ENCODE assay signal across 22 mouse cellular contexts in genomic region chr5:90645579-90645978, GRCm38 (mm10). TPM values are rescaled to one million over a fixed set of nuclear protein-coding genes. Genes with fewer than 3 reads are reported as not detected.
"Had no signal": no experiment of that assay in that cellular context is flagged by ENCODE, and none has a peak within 500 bp of the region (broad histone marks: within the 10 kb centered on the region; RNA-seq: fewer than 3 reads in every experiment).

No protein-coding gene starts in this region.

- H3K4me3 ChIP-seq: liver, embryonic 12.5 days; lung, embryonic 15.5 days; midbrain, embryonic 10.5 days; midbrain, embryonic 13.5 days; midbrain, embryonic 15.5 days; myocyte; neural tube, embryonic 13.5 days; neural tube, embryonic 15.5 days had no signal

- DNase-seq: lung, adult 18-20 months; lung, postnatal 4 days; retina, postnatal 1 day; right cerebral cortex, adult 18-20 months; right cerebral cortex, postnatal 25 days; right cerebral cortex, postnatal 4 days; spleen, adult 18-20 months; thymus, adult 2 months; thymus, postnatal 25 days; thymus, postnatal 4 days had no signal

- H3K9me3 ChIP-seq: liver, embryonic 12.5 days; lung, embryonic 15.5 days; midbrain, embryonic 10.5 days; midbrain, embryonic 13.5 days; midbrain, embryonic 15.5 days; neural tube, embryonic 13.5 days; neural tube, embryonic 15.5 days had no signal

- H3K27ac ChIP-seq: liver, embryonic 12.5 days; liver, embryonic 14.5 days; lung, embryonic 15.5 days; midbrain, embryonic 10.5 days; midbrain, embryonic 13.5 days; midbrain, embryonic 15.5 days; neural tube, embryonic 13.5 days; neural tube, embryonic 15.5 days had no signal

- H3K4me2 ChIP-seq: liver, embryonic 12.5 days; lung, embryonic 15.5 days; midbrain, embryonic 13.5 days; midbrain, embryonic 15.5 days; neural tube, embryonic 13.5 days; neural tube, embryonic 15.5 days had no signal

- ATAC-seq: liver, embryonic 12.5 days; lung, postnatal 0 days; midbrain, embryonic 13.5 days; midbrain, embryonic 15.5 days had no signal

- H3K9ac ChIP-seq: liver, embryonic 12.5 days; liver, embryonic 14.5 days; lung, embryonic 15.5 days; midbrain, embryonic 13.5 days; midbrain, embryonic 15.5 days; neural tube, embryonic 13.5 days; neural tube, embryonic 15.5 days had no signal

- H3K36me3 ChIP-seq: liver, embryonic 12.5 days; lung, embryonic 15.5 days; midbrain, embryonic 10.5 days; midbrain, embryonic 13.5 days; midbrain, embryonic 15.5 days; neural tube, embryonic 13.5 days; neural tube, embryonic 15.5 days had no signal

- H3K27me3 ChIP-seq: liver, embryonic 12.5 days; lung, embryonic 15.5 days; midbrain, embryonic 13.5 days; midbrain, embryonic 15.5 days; neural tube, embryonic 13.5 days; neural tube, embryonic 15.5 days had no signal

RNA-seq across cellular contexts. Expression of gene Rassf6, which starts 5.1 kb away (rescaled TPM):
- total RNA-seq: megakaryocyte, adult 5-6 weeks; megakaryocyte-erythroid progenitor cell, adult 5-6 weeks had no signal
- polyA plus RNA-seq: midbrain, embryonic 10.5 days; myocyte had no signal
